Mouse (Mus musculus): Measurements from ENCODE around the gene Il7r.
"Not testable (repeated sequence)": the region's sequence is repeated elsewhere in the genome, so short reads cannot be mapped to it uniquely, and the experiment has no call there.

Il7r gene

DNA sequence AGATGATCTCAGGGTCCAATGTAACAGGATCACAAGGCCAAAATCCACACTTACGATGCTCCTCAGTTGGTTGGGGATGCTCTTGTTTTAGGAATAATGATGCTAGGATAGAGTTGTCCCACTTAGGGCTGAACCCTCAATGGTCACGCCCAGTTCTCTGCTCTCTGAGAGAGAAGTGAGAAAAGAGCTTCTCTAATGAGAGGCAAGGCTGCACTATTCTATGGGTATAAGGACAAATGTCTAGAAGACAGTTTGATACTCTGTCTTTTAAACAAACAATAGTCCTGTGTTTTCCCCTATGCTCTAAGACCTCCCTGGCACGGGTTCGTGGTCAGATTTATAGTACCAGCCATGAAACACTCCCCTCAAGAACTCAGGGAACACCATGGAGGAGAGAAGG, at the start of gene Il7r:
Gene Il7r (minus strand): TSS at position 101 of the 400 bp plus-strand sequence.
- no peak for DNase-seq

DNA sequence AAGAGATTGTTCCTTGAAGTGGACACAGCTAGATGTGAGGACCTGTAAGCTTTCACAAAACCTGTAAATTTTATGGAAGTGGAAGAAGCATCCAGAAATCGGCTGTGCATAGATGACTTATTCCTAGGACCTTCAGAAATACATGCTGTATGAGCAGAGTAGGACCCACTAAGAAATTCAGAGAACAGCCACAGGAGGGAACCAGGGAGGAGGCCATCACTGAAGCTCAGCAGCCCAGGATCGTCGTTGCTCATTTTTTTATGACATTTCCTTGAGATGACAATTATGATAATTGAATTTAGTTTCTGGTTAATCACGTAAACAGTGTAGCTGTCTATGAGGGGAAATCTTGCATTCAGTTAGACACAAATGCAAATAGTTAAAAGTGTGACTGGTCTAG, 47.3 kb upstream of the Il7r start:
- DNase-seq = no peak

DNA sequence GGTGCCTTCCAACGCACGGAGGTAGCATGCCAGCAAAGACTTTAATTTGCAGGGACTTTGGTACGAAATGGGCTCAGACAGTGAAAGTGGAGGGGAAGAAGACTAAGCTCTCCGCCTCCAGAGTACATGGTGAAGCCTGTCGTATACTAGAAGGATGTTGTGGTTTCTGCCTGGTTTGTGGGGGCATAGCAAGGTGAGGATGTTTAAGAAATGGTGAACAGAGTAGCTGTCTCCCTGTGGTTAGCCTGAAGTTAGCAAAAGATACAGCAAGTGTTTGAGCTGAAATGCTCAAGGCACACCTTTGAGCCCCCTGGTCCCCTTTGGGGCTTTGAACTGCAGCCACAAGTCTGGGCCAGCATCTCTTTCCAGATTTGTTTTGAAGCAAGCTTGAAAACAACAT, 44.8 kb upstream of the Il7r start:
- DNase-seq = no peak

DNA sequence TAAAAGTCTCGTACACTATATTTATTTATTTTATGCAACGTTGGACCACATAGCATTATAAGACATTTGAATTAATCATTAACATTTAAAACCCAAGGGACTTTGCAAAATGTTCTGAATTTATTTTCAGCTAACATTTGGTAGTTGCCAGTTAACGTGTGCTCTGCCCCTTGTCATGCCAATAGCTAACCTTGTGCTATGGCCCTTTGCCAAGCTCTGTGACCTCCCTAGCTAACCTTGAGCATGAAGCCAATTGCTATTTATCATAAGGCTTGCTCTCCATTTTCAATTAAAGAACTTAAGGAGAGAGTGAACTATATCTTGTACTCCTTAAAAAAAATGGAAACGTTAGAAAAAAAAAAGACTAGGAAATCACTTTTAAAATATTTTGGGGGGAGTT, 43.4 kb upstream of the Il7r start:
- DNase-seq = no peak

DNA sequence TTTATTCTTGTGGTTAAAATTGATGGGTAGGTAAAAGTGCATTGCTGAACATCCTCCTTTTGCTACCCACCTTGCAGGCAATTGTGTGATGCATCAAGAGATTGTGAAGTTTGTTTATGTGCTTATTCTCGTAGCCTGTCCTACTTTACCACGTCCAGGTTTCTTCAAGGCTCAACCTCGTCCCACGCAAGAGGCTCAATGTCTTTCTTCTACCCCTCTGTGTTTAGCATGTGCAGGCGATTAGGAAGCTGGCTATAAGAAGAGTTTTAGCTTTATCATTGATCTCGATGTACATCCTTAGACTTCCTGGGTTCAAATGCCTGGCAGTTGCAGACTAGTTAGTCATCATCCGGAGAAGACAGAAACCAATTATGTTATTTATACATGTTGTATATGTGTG, 42.7 kb upstream of the Il7r start:
- no peak for DNase-seq

DNA sequence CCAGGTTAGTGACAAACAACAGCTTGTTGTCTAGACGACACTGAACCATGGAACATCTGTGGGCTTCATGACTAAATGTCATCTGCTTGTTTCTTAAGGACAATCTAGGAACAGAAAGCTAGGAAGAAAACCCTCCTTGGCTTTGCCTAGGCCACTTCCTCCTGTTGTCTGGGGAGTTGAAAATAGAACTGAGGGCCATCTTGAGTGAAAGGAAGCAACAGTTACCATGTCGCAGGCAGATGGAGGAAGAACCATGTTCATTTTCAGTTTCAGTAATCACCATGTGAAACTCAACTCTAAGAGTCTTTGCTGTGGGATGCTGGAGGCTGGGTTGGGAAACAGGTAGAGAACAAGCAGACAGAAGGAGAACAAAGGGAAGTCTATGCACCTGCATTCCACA, 41.9 kb upstream of the Il7r start:
- no peak for DNase-seq

DNA sequence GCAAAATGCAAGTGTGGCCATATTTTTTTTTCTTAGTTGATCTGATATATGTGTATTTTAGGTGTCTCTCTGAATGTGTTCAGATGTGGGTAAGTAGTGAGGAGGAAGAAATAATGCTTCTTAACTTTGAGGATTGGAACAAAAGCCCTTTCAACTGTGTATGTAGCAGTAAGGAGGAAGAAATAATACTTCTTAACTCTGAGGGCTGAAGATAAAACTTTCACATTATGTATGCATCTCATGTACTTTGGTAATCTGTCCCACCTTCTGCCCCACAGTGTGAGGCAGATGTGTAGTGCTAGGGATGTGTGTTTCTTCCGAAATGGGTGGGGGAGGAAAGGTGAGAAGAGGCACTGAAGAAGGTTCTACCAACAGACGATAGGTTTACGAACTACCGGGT, 37.3 kb upstream of the Il7r start:
- no peak for DNase-seq

DNA sequence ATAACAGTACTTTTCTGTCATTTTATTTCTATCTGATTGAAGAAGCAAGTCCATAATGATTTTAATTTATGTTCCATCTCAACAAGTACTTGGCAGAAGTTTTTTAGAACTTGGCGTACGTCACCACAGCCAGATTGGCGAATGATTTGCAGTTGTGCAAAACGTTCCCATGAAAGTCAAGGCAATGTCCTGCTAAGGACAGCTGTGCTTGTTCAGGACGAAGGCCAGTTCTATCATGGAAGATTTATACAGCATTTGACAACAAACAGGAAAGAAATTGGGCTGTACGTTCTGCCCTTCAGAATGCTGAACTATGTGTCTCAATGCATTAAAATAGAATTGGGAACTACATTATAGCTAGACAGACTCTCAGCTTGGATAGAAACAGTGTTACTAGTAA, 35.4 kb upstream of the Il7r start:
- DNase-seq = no peak

DNA sequence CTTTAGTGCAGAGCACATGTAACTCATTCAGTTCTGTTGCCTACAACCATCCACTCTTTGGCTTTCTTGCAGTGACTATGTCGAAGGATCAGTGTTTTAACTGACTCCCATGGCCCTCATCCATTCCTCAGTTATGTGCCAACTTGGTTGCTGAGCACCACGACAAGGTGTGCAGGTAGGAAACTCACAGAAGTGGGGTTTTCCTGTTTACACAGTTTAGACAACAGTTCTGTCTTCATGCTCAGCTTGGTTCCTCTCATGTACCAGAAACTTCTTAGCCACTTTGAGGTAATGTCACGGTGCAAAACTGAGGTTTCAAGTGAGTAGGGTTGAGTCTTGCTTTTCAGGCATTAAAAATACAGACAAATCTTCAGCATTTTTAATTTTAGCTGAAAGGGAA, 34.2 kb upstream of the Il7r start:
- DNase-seq = no peak

DNA sequence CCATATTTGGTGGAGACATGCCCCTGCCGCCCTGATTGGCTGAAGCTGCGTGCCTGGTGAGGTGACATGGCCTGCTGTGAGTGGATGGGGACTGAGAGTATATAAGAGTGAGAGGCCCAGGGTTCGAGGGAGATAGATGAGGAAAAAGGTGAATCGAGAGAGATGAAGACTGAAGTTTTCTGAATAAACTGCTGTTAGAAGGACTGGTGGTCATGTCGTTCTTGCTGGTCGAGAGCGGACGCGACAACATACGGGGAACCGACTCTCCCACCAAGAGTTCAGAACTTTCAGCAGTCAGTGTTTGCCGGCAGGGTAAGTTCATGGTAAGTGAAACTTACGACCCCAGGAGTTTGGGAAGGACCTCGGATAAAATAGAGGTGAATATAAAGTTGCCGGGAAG, 27.3 kb upstream of the Il7r start:
- not testable (repeated sequence) for DNase-seq

DNA sequence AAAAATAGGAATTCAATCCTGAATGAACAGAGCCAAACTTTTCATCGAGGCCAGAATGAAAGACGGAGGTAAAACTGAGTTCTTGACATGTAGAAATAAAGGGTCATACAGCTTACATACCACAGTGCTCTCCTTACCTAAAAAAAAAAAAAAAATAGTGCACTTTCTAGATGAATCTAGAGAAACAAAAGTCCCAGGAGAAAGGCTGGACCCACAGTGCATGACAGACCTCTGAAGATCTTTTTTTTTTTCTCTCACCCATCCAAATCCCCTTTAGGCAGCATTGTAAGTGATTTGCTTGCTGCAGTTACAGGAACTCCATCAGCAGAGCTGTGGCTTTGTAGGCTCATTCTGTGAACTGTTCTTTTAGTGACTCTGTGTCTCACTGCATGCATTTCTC, 19.0 kb upstream of the Il7r start:
- no peak for DNase-seq

DNA sequence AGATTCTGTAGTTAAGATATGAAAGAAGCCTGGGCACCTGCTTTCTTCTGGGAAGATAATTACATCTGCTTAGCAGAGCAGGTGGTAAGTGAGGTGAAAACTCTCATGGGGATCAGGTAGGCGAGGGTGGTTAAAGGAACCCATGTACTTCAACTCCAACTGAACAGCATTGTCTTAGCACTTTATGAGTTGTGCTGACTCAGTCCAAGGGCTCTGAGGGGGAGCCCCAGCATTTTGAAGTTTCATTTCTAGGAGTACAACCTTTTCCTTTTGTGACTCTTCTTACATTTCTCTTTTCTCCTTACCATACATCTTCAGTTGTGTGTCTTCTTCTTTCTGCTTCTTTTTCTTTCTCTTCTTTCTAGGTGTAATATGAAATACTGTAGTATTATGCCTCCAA, 5.2 kb upstream of the Il7r start:
- DNase-seq = no peak

DNA sequence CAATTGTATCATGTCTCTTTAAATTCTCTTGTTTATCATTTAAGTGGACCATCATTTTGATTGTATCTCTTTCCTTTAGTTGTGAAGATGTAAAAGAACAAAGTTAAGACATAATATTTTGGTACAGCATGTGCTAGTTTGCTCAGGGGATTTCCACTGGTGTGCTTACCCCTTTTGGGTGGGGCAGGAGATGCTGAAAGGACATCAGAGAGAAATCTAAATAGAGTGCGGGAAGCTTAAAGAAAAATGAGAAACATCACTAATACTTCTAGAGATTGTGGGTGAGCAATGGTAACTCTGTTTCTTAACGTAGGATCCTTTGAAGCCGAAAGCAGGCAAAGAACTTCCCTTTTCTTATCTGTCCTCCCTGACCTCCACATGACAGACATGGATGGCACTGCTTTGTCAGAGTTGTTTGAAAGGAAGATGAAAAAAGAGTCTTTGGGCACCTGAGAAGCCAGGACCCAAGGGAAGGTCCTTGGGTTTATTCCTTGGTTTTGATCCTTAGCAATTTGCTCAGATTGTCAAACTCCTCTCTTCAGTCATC, 3.5 kb upstream of the Il7r start:
- no peak for DNase-seq

DNA sequence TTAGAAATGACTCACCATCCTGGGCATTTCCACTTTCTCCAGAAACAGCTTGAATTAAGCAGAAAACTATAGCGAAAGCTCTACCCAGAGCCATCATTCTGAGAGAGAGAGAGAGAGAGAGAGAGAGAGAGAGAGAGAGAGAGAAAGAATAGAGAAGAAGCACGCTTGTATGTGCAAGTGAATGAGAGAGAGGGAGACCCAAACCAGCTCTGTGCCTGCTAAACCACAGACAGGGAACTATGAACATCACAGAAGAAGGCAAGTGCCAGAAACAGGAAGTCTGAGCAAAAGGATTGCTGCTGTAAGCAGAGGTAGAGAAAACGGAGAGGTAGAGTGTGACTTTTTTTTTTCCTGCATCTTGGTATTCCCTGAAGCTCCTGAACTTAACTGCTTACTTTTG, 330 bp downstream of the Il7r start:
- DNase-seq = no peak

DNA sequence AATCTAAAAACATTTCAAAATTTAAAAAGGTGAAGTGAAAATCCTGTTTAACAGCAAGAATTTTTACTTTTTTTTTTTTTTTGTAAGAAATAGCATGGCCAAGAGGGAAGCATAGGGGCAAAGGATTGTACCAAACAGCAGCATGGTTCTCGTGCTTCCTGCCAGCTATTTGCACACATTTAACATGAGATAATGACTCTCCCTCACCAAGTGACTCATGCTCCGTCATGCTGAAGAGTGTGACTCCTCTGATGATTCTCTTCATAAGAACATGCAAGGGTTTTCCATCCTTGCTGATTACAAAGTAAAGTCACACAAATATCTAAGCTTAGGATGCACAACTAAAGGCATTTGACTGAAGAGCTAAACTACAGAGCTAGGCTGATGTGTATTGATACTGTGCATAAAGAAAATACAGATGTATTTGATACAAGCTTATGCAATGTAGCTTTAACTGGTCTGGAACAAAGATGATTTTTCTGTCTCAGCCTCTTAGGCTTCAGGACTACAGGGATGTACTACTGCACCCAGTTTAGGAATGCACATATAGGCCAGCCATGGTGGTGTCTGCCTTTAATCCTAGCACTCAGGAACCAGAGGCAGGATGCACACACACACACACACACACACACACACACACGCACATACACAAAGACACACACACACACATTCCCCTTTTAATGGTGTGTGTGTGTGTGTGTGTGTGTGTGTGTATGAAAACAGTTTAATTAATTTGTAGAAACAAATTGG, 1.6 kb downstream of the Il7r start:
- no peak for DNase-seq

DNA sequence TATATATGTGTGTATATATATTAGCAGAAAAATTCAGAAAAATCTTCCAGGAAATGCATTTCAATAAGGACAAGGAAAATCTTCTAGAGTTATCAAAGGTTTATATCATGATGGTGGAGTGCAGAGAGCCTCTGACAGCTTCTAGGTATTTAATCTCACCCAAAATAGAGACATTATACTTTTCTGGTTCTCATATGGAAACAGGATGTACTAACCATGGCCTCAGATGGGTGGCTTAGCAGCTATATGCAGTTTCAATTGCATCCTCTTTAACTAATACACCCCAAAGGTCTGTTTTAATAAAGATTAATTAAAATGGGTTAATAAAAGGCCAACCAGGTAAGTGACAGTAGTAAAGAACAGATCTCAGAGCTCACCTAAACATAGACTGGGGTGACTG, 3.6 kb downstream of the Il7r start:
- no peak for DNase-seq

DNA sequence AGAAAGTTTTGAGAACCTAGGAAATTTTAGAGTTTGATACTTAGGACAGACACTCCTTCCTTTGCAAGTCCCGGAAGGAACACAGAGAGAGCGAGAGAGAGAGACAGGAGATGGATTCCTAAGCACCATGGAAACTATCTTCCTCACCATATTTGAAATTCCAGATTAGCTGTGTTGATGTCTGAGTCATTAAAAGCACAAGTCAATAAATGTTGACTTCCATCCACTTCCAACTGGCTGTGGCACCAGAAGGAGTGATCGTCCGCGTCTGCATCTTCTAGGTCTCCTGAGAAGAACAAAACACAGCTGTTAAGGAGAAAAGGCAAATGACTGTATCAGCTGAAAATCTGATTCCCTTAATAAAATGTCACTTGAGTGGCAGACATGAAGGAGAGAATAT, 5.1 kb downstream of the Il7r start:
- DNase-seq = no peak

DNA sequence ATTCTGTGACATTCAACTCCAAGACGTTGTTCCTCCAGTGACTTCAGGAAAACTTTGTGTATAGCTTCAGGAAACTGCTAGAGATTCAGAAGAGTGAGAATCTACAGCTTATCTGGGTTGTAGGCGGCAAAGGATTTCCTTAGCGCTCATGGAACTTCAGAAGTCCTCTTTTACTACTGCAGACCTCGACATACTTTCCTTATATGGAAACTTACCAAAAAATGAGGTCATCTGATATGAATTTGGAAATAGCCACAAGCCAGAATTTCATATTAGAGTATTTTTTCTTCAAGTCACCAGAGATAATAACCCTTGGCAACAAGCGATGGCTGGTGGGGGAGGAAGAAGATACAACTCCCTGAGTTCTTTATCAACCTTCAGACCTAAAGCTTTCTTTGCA, 6.0 kb downstream of the Il7r start:
- DNase-seq = no peak

DNA sequence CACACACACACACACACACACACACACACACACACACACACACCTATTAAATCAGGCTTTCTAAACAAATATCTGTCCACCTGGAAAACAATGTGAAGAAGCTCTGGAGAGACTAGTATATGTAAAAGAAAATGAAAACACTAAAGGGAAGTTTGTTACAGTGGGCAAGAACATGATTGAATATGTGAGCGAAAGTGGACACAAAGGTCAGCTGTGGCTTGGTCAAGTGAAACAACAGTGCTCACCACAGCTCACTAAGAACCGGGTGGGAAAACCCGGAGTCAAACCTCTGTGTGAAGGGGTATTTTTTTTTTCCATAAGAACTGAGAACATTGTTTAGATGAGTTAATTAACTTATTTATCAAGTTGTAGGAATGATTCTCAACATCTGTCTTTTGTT, 6.9 kb downstream of the Il7r start:
- DNase-seq = no peak

DNA sequence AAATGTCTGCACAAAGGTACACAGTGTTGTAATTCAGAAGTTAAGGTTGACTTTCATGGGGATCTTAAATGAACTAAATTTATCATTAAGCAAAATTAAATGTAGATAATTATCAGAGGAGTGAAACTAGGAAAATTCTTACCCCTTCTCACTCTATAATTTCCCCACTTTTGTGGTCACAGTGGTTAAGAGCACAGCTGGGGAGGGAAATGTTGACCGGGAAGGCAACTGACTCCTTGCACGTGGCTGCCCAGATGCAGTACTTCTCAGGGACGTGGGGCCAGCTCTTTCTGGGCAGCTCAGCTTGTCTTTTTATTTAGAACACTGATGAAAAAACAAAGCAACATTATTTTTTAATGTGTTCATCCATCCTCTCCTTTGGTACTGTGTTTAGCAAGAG, 37.9 kb downstream of the Il7r start:
- no peak for DNase-seq

DNA sequence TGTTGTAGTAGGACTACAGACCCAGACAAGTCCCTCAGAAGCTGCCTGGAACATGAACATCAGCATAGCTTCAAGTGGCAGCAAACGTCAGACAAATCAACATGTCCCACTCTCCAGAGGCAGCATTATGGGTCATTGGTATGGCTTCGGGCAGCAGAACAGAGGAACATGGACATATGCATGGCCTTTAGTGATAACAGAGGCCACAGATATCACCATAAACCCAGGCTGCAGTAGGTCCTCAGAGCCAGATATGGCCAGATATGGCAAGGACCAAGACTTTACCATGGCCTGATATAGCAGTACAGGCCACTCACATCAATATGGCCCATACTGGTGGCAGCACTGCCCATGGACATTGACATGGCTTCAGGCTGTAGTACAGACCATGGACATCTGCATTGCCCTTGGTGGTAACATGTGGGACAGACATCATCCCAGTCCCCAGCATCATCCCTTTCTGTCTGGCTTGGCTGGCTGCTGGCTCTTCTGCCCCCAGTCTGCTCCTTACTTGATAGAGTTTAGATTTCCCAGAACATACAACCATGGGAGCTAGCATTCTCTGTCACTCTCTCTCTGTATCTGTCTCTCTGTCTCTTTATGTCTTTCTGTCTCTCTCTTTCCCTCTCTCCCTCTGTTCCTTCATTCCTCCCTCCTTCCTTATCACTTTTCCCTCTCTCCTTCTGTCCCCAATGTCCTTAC, 40.4 kb downstream of the Il7r start:
- DNase-seq = no peak

DNA sequence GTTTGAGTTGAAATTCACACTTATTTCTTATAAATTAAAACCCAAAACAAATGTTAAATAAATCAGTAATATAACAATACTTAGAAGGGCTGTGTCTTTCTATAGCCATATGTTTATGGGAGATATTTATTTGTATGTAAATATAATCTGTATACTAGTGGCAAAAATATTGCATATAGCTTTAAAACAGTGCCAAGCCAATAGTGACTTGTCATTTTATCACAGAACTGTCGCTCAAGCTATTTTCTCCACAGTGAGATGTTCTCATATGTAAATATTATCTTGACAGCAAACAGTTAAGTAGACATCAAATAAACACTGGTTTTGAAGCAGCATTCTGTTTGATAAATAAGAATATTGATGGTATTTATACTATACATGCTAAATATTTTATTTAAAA, 56.8 kb downstream of the Il7r start:
- DNase-seq = no peak

DNA sequence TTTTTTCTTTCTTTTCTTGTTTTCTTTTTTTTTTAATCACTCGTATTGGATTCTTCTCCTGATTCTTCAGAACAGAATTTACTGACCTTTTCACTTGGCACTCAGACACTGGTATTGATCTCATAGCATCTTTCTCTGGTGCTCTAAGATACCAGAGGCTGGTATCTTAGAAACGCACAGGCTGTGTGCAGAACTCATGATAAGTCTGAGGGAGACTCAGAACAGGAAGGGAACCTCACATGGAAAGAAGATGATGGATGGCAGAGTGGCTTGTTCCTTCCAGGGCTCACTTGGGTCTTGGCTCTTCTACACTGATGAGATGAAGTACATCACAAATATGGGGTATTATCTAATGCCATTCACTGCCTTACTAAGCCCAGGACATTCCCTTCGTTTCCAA, 57.4 kb downstream of the Il7r start:
- no peak for DNase-seq

DNA sequence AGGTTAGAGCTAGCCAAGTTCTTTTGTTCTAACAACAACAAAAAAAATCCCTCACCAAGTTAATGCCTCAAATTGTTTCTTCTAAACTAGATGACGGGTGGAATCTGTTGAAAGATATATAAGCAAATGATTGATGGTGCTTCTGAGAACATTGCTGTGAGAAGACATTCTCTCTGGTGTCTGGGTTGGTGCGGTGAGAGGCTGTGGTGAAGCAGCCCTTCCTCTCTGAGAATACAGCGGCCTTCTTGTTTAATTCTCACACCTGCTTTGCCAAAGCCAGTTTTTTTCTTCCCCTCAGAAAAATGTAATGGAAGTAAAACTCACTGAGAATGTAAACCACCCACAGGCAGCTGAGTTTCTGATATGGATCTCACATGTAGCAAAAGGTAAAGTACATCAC, 57.8 kb downstream of the Il7r start:
- no peak for DNase-seq

Data from cerebellum, adult 11-12 months (tissue).